Mouse (Mus musculus): ENCODE data around the gene Cdc14b. TPM values are rescaled to one million over a fixed set of nuclear protein-coding genes. Genes with fewer than 3 reads are reported as not detected.

Cdc14b gene
- polyA plus RNA-seq, 1 experiment = 4.7 TPM

DNA sequence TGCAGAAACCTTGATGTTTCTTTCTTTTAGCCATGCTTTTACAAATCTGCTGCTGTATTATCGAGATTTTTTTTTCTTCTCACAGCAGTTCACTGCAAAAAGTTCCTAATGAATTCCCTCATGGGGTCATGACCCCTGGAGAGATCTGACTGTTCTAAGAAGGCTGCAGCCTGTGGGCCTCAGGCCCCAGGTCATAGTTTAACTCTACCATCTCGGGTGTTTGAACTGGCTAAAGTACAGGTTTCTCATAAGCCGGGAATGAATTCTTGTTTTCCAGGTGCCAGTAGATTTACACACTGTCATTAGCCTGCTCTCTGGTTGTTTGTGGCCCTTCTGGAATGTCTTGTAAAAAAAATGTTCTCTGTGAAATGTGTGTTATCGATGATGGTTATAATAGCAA, 11.7 kb upstream of the Cdc14b start:
- Histone ChIP-seq H3K4me3 (ENCODE audit: insufficient read depth, poor library complexity, severe bottlenecking) (no peak overlapping the region), H3K36me3 (ENCODE audit: control insufficient read depth, insufficient read depth) (no peaks in the 10 kb centered on the region), H3K79me3 (ENCODE audit: low read depth) (no peaks in the 10 kb centered on the region), H3K79me2 (ENCODE audit: control insufficient read depth, insufficient read depth) (no peaks in the 10 kb centered on the region), H3ac (ENCODE audit: control insufficient read depth, insufficient read length, low read depth) (no peak overlapping the region), H3K27me3 (ENCODE audit: control insufficient read depth, insufficient read depth, insufficient read length) (no peaks in the 10 kb centered on the region)
- TF ChIP-seq USF1 (IDR thresholded peaks at IDR 0.05; ENCODE audit: low read depth) (no peak), MYOD1 (IDR thresholded peaks at IDR 0.05; ENCODE audit: control insufficient read depth, insufficient read length, low read depth) (no peak), FOSL1 (IDR thresholded peaks at IDR 0.05; ENCODE audit: insufficient read depth, low read length, poor library complexity, severe bottlenecking) (no peak), MYOG (IDR thresholded peaks at IDR 0.05; ENCODE audit: control insufficient read depth, extremely low read depth, insufficient read length) (no peak), CEBPB (IDR thresholded peaks at IDR 0.05; ENCODE audit: low read depth) (no peak), CTCF (IDR thresholded peaks at IDR 0.05; ENCODE audit: control insufficient read depth, insufficient read depth, insufficient read length) (no peak)

- Histone ChIP-seq H3K36me3 (ENCODE audit: control insufficient read depth, insufficient read depth) (no peaks in the 10 kb centered on the region), H3K79me3 (ENCODE audit: low read depth) (no peaks in the 10 kb centered on the region), H3ac (ENCODE audit: control insufficient read depth, insufficient read length, low read depth) (no peak overlapping the region), H3K79me2 (ENCODE audit: control insufficient read depth, insufficient read depth) (no peaks in the 10 kb centered on the region), H3K27me3 (ENCODE audit: control insufficient read depth, insufficient read depth, insufficient read length) (no peaks in the 10 kb centered on the region), H3K4me3 (ENCODE audit: insufficient read depth, poor library complexity, severe bottlenecking) (no peak overlapping the region)
- TF ChIP-seq MYOG (IDR thresholded peaks at IDR 0.05; ENCODE audit: control insufficient read depth, extremely low read depth, insufficient read length) (no peak), CEBPB (IDR thresholded peaks at IDR 0.05; ENCODE audit: low read depth) (no peak), CTCF (IDR thresholded peaks at IDR 0.05; ENCODE audit: control insufficient read depth, insufficient read depth, insufficient read length) (no peak), MYOD1 (IDR thresholded peaks at IDR 0.05; ENCODE audit: control insufficient read depth, insufficient read length, low read depth) (no peak), MAX (IDR thresholded peaks at IDR 0.05) (no peak), FOSL1 (IDR thresholded peaks at IDR 0.05; ENCODE audit: insufficient read depth, low read length, poor library complexity, severe bottlenecking) (no peak), USF1 (IDR thresholded peaks at IDR 0.05; ENCODE audit: low read depth) (no peak)
Observed at GRCm38 (mm10) chr13:64286321-64286720, 11.2 kb upstream of the Cdc14b start.

DNA sequence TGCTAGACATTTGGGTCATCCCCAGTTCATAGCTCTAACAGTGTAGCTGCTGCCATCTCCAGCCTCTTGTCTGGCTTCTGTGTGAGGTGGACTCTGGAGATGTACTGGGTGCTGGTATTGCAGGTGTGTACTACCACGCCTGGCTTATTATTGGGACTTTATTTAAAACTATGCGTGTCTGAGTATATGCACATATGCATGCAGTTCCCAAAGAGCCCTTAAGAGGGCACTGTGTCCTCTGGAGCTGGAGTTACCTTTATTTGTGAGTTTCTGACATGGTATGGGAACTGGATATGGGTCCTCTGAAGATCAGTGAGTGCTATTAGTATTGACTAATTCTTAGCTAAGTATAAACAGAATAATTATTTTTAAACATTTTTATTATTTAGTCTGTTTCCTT, 9.6 kb upstream of the Cdc14b start:
- Histone ChIP-seq H3K79me3 (ENCODE audit: low read depth) (no peaks in the 10 kb centered on the region), H3K79me2 (ENCODE audit: control insufficient read depth, insufficient read depth) (no peaks in the 10 kb centered on the region), H3K27me3 (ENCODE audit: control insufficient read depth, insufficient read depth, insufficient read length) (no peaks in the 10 kb centered on the region), H3K36me3 (ENCODE audit: control insufficient read depth, insufficient read depth) (no peaks in the 10 kb centered on the region), H3ac (ENCODE audit: control insufficient read depth, insufficient read length, low read depth) (no peak overlapping the region), H3K4me3 (ENCODE audit: insufficient read depth, poor library complexity, severe bottlenecking) (no peak overlapping the region)
- TF ChIP-seq MYOG (IDR thresholded peaks at IDR 0.05; ENCODE audit: control insufficient read depth, extremely low read depth, insufficient read length) (no peak), CEBPB (IDR thresholded peaks at IDR 0.05; ENCODE audit: low read depth) (no peak), MYOD1 (IDR thresholded peaks at IDR 0.05; ENCODE audit: control insufficient read depth, insufficient read length, low read depth) (no peak), CTCF (IDR thresholded peaks at IDR 0.05; ENCODE audit: control insufficient read depth, insufficient read depth, insufficient read length) (no peak), USF1 (IDR thresholded peaks at IDR 0.05; ENCODE audit: low read depth) (no peak), MAX (IDR thresholded peaks at IDR 0.05) (no peak), FOSL1 (IDR thresholded peaks at IDR 0.05; ENCODE audit: insufficient read depth, low read length, poor library complexity, severe bottlenecking) (no peak)

DNA sequence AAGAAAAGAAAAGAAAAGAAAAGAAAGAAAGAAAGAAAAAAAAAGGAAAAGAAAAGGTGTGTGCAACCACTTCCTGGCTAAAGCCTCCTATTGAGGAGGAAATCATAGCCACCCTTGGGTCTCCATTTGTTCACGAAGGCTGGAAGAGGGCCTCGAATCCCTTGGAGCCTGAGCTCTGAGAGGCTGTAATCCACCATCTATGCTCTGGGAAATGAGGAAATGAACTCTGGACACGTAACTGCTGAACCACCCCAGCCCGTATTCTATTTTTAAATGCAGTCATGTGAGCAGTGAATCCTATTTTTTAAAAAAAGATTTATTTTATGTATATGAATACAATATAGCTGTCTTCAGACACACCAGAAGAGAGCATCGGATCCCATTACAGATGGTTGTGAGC, 5.8 kb upstream of the Cdc14b start:
- TF ChIP-seq MYOG (IDR thresholded peaks at IDR 0.05; ENCODE audit: control insufficient read depth, extremely low read depth, insufficient read length) = no peak
- TF ChIP-seq MYOD1 (IDR thresholded peaks at IDR 0.05; ENCODE audit: control insufficient read depth, insufficient read length, low read depth) = no peak
- TF ChIP-seq FOSL1 (IDR thresholded peaks at IDR 0.05; ENCODE audit: insufficient read depth, low read length, poor library complexity, severe bottlenecking) = no peak
- TF ChIP-seq CTCF (IDR thresholded peaks at IDR 0.05; ENCODE audit: control insufficient read depth, insufficient read depth, insufficient read length) = no peak
- TF ChIP-seq MAX (IDR thresholded peaks at IDR 0.05) = no peak
- TF ChIP-seq USF1 (IDR thresholded peaks at IDR 0.05; ENCODE audit: low read depth) = no peak
- H3K4me3 ChIP-seq (ENCODE audit: insufficient read depth, poor library complexity, severe bottlenecking) = no peak overlapping the region

DNA sequence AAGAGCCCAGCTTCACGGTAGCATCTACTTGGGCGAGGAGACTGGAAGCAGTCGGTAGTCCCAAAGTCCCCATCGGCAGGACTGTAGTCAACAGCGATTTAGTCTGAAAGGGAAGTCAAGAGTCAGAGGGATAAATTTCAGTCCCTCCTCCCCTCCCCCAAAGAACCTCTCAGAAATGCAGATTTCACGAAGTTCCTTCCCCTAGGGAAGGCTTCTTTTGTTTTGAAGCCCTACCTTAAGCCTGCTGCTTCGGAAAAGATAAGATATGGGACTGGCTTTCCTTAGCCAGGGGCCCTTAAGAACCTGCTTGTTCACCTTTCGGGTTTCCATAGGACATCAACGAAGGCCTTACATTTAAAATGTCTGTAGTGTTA, 651 bp upstream of the Cdc14b start:
- H3K27me3 ChIP-seq (ENCODE audit: control insufficient read depth, insufficient read depth, insufficient read length) = no peaks in the 10 kb centered on the region
- no peak overlapping the region for H3K4me3 ChIP-seq (ENCODE audit: insufficient read depth, poor library complexity, severe bottlenecking)
- no peaks in the 10 kb centered on the region for H3K36me3 ChIP-seq (ENCODE audit: control insufficient read depth, insufficient read depth)
- no peak overlapping the region for H3ac ChIP-seq (ENCODE audit: control insufficient read depth, insufficient read length, low read depth)
- TF ChIP-seq MAX (IDR thresholded peaks at IDR 0.05) (no peak), FOSL1 (IDR thresholded peaks at IDR 0.05; ENCODE audit: insufficient read depth, low read length, poor library complexity, severe bottlenecking) (no peak), MYOG (IDR thresholded peaks at IDR 0.05; ENCODE audit: control insufficient read depth, extremely low read depth, insufficient read length) (no peak), MYOD1 (IDR thresholded peaks at IDR 0.05; ENCODE audit: control insufficient read depth, insufficient read length, low read depth) (no peak), CEBPB (IDR thresholded peaks at IDR 0.05; ENCODE audit: low read depth) (no peak), CTCF (IDR thresholded peaks at IDR 0.05; ENCODE audit: control insufficient read depth, insufficient read depth, insufficient read length) (no peak), USF1 (IDR thresholded peaks at IDR 0.05; ENCODE audit: low read depth) (no peak)
- H3K79me3 ChIP-seq (ENCODE audit: low read depth) = peaks cover 4% of the 10 kb centered on the region
- H3K79me2 ChIP-seq (ENCODE audit: control insufficient read depth, insufficient read depth) = peaks cover 23% of the 10 kb centered on the region

More for the DNA sequence above, 5.8 kb upstream of the Cdc14b start:
- H3K79me3 ChIP-seq (ENCODE audit: low read depth) = no peaks in the 10 kb centered on the region
- no peak overlapping the region for H3ac ChIP-seq (ENCODE audit: control insufficient read depth, insufficient read length, low read depth)
- H3K36me3 ChIP-seq (ENCODE audit: control insufficient read depth, insufficient read depth) = no peaks in the 10 kb centered on the region
- H3K79me2 ChIP-seq (ENCODE audit: control insufficient read depth, insufficient read depth) = no peaks in the 10 kb centered on the region
- H3K27me3 ChIP-seq (ENCODE audit: control insufficient read depth, insufficient read depth, insufficient read length) = no peaks in the 10 kb centered on the region
